Mouse (Mus musculus) cerebellum, adult 18-20 months (tissue): ENCODE data around the gene Lrg1.
"Not testable (repeated sequence)": the region's sequence is repeated elsewhere in the genome, so short reads cannot be mapped to it uniquely, and the experiment has no call there.

Source experiments
- DNase-seq, 2 experiments: peaks; one replicate each; pipeline ENCODE4 v3.0.0; 2021

Lrg1 gene

DNA sequence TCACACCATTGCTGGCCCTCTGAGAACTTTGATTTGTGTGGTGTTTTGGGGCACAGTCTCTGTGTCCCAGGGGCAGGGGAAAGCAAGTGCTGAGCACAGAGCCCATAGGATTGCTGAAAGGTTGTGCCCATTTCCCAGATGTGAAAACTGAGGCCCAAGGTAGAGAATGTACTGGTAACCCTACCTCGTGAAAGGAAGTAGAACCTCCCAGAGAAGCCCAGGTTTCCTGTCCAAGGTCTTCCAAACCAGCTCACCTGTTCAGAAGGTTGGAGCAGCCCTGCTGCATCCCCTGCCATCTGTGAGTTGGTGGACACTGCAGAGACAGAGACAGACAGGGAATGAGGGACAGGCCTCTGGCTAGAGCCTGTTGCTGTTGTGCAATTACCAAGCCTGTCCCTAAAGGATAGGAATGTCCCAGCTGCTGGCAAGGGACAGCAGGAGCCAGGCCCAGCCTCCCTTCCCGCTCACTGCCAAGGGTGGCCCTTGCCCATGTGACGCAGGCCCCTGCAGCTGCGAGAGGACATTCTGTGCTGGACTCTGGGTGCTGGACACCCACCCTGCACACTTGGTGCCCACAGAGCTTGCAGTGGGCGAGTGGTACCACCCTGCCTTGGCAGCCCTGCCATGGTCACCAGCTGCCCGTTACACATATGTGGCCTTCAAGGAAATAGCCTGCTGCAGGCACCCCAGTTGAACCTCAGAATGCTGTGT lies 13.3 kb downstream of the Lrg1 start:
- peak; percentile 48 to 54 for DNase-seq

DNA sequence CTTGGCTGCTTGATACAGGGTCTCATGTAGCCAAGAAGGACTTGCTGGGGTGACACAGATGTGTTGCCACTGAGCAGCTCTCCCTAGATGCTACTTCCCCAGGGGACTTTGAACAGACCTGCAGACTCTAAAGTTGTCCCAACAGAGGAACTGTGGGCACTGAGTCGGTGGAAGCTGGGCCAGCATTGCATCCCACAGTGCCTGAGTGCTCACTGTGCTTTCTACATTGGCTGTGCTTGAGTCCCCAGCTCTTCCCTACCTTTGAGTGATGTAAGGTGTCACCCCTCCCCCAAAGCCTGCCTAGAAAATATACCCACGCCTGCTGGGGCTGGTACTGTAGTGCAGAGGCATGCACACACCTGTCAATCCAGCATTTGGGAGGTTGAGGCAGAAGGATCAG lies 14.1 kb downstream of the Lrg1 start:
- DNase-seq: no peak

DNA sequence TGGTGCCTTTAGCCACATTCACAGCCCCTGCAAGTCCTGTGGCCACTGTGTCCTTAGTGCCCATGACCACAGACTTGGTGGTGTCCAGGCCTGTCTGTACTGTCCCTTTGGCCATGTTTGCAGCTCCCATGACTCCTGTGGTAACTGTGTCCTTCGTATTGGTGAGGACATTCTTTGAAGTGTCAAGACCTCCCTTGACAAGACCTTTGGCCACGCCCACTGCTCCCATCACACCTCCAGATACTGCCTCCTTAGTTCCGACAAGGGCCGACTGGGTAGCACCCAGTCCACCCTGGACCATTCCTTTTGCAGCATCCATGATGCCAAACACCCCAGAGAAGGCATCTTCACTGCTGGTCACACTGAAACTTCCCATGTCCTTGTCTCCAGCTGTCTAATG lies 14.8 kb downstream of the Lrg1 start:
- no peak for DNase-seq

DNA sequence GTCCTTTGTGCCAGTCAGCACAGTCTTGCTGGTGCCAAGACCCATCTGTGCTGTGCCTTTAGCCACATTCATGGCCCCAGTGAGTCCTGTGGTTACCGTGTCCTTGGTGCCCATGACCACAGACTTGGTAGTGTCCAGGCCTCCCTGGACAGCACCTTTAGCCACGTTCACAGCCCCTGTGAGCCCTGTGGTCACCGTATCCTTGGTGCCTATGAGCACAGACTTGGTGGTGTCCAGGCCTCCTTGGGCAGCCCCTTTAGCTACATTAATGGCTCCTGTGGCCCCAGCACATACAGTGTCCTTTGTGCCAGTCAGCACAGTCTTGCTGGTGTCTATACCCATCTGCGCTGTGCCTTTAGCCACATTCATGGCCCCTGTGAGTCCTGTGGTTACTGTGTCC lies 15.4 kb downstream of the Lrg1 start:
- not testable (repeated sequence) for DNase-seq

DNA sequence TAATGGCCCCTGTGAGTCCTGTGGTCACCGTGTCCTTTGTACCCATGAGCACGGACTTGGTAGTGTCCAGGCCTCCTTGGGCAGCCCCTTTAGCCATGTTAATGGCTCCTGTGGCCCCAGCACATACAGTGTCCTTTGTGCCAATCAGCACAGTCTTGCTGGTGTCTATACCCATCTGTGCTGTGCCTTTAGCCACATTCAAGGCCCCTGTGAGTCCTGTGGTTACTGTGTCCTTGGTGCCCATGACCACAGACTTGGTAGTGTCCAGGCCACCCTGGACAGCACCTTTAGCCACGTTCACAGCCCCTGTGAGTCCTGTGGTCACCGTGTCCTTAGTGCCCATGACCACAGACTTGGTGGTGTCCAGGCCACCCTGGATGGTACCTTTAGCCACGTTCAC lies 17.0 kb downstream of the Lrg1 start:
- DNase-seq: not testable (repeated sequence)

DNA sequence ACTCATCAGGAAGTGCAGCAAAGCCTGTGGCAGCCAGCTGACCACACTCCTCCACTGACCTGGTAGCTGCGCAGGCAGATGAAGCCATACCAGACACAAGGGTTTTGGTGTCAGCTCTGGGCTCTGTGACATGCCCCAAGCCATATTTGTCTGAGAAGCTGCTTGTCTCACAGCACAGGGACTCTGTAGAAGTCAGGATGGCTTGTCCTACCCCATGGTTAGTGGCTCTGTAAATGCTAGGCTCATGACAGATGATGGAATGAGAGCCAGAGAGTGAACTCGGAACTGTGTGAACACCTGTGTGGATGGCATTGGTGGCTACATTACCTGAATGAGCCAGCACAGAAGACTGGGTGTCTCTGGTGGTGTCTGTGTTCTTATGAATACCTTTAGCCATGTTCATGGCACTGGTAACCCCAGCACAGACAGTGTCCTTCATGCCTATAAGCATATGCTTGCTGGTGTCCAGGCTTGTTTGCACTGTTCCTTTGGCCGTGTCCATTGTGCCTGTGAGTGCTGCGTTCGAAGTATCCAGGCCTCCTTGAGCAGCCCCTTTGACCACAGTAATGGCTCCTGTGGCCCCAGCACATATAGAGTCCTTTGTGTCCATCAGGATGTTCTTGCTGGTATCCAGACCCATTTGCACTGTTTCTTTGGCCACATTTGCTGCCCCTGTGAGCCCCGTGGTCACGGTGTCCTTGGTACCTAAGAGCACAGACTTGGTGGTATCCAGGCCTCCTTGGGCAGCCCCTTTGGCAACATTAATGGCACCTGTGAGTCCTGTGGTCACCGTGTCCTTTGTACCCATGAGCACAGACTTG lies 18.1 kb downstream of the Lrg1 start:
- DNase-seq: no peak

DNA sequence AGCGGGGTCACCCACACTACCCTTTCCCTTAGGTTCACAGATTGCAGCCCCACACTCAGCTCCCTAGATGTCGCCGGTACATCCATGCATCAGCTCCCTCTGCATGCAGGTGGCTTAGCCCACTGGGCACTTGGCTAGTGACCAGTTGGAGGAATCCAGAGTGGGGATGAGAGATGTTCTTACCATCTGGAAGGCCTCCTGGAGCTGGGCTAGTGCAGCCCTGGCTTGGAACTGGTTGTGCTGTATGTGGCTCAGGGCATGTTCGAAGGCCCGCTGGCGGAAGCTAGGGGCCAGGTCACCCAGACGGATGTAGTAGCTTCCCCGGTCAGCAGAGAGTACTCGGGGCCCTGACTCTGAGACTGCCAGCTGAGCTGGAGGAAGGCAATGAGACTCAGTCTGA lies 18.9 kb downstream of the Lrg1 start:
- no peak for DNase-seq

DNA sequence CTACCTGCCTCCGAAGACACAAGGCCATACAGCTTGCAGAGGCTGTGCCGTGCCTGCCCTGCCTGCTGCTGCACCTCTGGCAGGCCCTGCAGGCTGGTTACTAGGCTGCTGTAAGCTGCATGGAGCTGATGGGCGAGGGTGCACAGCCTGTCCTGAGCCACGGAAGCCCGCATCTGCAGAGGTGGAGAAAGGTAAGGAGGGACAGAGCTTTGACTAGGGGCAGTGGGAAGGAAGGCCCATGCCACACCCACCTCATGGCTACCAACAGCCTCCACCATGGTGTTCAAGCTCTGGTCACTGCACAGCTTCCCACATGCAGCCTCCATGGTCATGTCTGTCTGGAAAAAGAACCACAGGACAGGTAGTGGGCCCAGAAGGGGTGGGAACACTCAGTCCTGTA lies 19.6 kb downstream of the Lrg1 start:
- DNase-seq: no peak

DNA sequence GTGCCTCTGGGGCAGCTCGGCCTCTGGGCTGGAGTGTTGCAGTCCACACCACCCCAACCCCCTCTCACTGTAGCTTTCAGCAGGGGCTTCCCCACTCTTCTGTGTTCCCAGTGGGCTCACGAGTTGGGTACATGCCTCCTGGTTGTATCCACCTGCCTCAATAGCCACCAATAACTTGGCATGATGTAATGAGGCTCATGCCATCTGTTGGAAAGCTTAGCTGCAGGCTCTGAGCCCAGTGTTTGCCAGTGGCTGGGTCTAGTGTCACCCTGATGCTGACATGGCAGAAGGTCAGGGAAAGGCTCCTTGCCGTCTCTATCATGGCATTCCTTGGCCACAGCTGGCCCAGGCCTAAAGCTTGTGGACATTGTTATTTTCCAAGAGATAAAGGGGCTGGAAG lies 21.0 kb downstream of the Lrg1 start:
- no peak for DNase-seq

DNA sequence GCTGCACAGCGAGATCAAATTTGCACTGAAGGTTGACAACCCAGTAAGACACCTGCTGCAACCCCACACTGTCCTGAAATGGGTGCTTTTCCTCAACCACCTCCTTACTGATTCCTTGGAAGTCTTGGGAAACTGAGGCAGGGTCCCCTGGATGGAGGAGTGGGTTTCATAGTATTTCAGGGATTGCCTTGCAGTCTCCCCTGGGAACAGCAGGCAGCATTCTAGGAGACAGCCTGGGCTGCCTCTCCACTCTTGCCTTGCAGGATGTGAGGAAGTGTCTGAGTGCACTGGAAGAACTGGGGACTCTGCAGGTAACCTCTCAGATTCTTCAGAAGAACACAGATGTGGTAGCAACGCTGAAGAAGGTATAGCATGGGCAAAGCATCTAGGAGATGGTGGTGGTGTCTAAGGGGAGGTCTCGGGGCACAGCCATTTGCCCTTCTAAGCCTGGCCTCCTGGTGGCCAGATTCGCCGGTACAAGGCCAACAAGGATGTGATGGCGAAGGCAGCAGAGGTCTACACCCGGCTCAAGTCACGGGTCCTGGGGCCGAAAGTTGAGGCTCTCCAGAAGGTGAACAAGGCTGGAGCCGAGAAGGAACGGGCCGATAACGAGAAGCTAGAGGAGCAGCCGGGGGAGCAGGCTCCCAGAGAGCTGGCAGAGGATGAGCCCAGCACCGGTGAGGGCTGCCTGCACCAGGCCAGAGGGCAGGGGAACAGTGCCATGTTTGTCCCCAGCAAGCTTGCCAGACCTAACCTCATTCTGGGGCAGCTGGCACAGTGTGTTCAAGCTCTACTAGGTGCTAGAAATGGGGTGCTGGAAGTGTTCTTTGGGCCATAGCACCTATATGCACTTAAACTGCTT lies 22.9 kb downstream of the Lrg1 start:
- no peak for DNase-seq

DNA sequence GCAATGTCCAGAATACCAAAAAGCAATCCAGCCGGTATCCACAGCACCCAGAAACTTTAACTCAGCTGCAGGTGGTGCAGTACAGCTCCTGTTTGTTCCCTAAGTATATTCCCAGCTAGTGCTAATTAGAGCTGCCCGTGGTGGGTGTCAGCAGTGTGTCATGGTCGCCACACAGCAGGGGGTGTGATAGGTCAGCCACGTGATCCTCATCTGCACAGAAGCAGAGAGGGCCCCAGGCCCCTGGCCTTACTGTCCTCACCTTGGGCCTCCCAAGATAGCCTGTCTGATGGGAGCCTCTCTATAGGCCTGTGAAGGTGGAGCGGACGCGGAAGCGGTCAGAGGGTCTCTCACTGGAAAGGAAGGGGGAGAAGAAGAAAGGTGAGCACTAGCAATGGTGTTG lies 23.6 kb downstream of the Lrg1 start:
- no peak for DNase-seq

DNA sequence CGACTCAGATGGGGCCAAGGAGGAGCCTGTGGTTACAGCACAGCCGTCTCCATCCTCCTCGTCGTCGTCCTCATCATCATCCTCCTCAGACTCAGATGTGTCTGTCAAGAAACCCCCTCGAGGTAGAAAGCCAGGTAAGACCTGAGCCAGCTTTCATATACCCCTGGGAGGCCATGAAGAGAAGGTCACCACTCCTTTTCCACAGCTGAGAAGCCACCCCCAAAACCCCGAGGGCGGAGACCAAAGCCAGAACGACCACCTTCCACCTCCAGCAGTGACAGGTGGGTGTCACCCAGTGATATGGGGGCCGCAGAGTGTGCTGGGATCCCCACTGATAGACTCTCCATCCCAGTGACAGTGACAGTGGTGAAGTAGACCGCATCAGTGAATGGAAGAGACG lies 24.9 kb downstream of the Lrg1 start:
- no peak for DNase-seq

DNA sequence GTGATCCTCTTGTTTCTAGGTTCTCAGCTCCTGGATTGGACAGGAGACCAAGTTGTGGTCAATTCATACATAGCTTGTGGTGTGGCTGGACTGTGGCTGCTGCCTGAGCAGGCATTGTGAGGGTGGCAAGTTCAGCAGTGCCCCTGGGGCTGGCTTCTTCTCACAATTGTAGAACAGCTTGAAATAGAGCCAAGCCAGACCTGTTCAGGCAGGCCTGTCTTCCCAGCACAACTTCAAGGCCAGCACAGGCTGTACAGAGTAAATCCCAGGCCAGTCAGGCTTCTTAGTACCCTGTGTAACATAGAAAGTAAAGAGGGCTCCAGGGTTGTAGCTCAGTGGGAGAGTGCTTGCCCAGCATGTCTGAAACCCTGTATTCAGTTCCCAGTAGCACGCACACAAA lies 29.0 kb downstream of the Lrg1 start:
- DNase-seq: no peak

DNA sequence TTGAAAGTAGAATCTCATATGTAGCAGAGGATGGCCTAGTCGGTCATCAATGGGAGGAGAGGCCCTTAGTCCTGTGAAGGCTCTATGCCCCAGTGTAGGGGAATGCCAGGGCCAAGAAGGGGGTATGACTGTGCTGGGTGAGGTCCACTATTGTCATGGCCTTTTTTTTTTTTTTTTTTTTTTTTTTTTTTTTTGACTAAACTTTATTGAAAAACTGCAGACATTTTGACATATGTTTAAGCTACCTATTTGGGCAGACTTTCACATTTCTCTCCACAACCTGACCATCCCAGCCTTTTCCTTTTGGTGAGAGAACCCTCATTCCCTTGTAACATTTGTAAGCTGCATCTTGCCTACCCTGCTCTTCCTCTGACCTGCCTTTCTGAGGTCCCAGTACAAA lies 29.5 kb downstream of the Lrg1 start:
- DNase-seq: no peak

DNA sequence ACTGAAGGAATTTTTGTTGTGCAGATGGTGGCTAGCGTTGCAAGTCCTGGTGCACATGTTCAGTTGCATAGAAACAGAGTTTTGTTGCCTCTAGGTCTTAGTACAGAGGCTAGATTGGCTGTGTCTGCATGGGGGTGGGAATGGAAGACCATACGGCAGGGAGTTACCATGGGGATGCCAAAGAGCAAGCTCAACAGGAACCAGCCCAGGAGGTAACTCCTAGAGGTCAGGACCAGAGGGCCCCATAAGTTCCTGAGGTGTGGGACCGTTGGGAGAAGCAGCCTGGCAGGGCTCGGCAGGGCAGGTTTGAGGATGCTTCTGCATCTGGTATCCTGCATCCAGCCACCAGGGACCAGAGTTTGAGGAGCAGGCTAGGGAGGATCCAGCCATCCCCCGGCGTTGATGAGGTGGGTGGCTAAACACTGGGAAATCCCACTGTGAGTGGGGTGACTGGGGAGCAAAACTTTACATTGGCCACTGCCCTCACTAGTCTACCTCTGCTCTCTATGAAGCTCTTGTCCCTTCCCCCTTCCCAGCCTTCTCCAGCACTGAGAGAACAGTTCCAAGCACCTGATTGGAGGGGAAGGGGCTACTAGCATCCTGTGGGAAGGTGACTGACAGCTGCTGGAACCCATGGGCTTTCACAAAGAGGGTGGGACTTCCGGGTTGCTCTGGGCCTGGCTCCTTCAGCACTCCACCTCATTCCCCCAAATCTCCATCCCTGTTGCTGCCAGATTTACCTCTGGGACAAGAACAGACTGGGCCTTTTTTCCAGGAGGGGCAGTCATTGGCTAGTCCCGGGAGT lies 40.8 kb downstream of the Lrg1 start:
- DNase-seq: peak in 1 of 2 experiments; percentile 23

DNA sequence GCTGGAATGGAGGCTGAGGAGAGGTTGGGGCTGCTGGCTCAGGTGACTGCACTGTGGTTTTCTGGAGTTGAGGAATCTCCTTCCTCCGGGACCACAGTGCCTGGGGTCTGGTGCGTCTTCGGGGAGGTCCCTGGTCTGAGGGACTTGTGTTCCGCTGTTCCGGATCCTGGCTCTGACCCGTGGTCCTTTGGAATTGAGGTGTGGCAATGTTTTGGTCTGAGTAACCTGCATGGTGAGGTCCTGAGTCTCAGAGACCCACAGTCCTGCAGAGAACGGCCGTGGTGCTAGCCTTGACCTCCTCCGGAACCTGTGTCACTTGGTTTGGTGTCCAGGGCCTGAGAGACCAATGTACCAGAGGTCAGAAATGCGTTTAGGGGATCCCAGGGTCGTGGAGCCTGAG lies 41.9 kb downstream of the Lrg1 start:
- no peak for DNase-seq

DNA sequence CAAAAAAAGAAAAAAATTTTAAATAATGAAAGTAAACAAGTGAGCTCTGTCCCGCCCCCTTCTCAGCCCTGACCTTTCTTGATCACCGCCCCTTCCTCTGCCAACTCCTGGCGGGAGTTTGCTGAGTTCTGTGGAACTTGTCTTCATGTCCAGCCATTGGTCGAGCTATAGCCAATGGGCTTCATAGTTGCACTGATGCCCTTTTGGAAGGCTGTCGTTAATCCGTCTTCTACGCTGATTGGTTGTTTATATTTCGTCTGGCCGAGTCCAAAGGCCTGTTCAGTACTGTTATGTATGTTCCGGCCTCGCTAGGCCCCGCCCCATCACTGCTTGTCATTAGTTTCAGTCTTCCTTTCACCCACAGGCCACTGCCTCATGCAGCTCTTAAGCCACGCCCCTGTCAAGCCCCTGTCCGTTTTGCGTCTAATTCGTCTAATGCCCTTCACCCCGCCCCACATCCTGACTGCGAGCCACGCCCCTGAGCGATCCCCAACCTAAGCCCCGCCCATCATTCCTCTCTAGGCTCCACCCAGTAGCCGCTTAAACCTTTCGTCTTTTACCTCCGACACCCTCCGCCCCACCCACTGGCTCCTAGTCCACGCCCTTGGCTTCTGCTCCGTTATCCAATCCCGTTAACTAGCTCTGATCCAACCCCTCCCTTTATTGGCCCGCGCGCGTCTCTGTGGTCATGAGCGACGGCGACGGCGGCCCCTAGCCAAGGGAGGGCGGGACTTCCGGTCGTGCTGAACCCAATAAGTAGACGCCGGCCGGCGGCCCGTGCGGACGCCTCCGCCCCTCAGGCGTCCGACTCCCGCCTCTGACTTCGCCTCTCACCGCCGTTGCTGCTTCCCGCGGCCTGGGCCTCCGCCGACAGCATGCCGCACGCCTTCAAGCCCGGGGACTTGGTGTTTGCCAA lies 42.7 kb downstream of the Lrg1 start, which contains the start of gene Hdgfl2:
TSS of gene Hdgfl2 (plus strand) at position 755 of the 916 bp plus-strand sequence.
- peak; percentile 100 for DNase-seq

DNA sequence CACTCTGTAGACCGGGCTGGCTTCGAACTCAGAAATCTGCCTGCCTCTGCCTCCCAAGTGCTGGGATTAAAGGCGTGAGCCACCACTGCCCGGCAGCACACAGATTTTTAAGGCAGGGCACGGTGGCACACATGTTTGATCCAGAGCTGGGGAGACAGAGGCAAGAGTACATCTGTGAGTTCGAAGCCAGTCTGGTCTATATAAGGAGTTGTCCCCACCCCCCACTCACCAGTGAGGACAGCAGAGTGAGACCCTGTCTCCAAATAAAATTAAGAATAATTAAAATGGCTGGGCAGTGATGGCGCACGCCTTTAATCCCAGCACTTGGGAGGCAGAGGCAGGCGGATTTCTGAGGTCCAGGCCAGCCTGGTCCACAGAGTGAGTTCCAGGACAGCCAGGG lies 43.4 kb downstream of the Lrg1 start:
- DNase-seq: peak; percentile 32 to 40

DNA sequence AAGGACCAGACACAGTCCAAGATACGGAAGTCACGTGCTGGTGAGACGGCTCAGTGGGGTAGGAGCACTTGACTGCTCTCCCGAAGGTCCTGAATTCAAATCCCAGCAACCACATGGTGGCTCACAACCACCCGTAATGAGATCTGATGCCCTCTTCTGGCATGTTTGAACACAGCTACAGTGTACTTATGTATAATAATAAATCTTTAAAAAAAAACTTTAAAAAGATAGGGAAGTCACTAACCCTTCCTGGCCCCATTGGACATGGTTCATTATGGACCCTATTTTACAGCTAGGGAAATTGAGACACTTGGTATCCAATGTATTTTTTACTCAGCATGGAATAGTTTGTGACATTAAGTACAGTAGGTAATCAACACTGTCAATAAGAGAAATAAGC lies 44.3 kb downstream of the Lrg1 start:
- DNase-seq: no peak

DNA sequence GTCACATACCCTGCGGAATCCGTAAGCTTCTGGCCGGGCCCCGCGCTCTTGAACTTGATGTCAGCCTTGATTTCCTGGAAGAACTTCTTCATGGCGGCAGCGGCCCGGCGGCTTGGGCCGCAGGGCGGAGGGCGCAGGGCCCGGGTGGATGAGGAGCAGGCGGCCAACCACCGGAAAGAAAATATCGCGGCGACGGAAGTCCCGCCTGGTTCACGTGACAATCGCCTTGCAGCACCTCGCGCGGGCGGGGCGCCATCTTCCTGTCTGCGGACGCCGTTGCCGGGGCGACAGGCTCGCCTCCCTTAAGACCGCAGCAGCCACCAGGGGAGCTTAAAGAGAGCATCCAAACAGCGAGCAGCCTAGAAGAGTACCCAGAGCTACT lies 47.0 kb downstream of the Lrg1 start, which contains the start of gene Ubxn6:
TSS of gene Ubxn6 (minus strand) at position 202 of the 382 bp plus-strand sequence.
- peak; percentile 98 for DNase-seq

DNA sequence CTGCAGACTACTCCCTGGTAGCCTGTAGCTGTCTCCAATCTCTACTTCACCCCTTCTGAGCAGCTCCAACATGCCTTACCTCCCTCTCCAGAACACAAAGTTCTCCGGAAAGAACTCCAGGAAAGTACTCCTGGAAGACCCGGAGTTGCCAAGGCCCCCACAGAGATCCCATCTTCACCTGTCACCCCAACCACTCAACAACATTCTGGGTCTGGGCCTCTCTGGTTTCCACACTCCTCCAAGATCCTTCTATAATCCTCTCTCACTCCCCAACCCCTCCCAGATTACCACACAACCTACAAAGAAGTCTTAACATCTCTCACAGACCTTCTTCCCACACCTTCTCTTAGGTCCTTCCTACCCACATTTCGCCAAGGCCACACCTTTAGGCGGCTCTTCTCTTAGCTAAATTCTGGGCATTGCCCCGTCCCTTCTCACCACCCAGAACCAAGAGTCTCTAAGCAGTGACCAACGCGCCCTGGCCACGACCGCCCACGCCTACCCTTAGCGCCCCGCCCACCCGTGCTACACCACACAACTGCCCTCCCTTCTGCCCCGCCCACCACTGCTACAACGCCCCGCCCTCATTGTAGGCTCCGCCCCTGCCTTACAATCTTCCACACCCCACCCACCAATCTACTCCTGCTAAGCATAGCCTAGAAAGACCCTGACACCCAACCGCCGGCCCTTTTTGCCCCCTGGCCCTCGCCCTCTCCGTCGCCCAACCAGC lies 47.5 kb downstream of the Lrg1 start:
- peak; percentile 70 to 78 for DNase-seq
